7 mouse cellular contexts compared by ENCODE assay signal in genomic region chr3:95881979-95882815, GRCm38 (mm10). TPM values are rescaled to one million over a fixed set of nuclear protein-coding genes. Genes with fewer than 3 reads are reported as not detected.
A peak's percentile ranks its signal among the peaks of the same experiment; 100 is the strongest.
DNase-seq lines count a peak whose midpoint lies in the region; ATAC-seq lines count a peak whose summit lies in the region.

Gene Ciart (minus strand): TSS chr3:95882251.

- WGBS in embryonic facial prominence, embryonic 12.5 days, result under 1% methylated on average over 66 of the region's 66 CpGs
- WGBS in limb, embryonic 10.5 days, result under 1% methylated on average over 66 of the region's 66 CpGs
- WGBS in midbrain, embryonic 12.5 days, result under 1% methylated on average over 64 of the region's 66 CpGs

- peak within 1 kb of the TSS; percentile 44 for H3K4me3 ChIP-seq in embryonic facial prominence, embryonic 12.5 days
- peak within 1 kb of the TSS; percentile 64 for H3K4me3 ChIP-seq in limb, embryonic 10.5 days
- peak within 1 kb of the TSS; percentile 57 for H3K4me3 ChIP-seq in midbrain, embryonic 12.5 days

- peak; percentile 98 for ATAC-seq in embryonic facial prominence, embryonic 12.5 days (ENCODE audit: insufficient number of reproducible peaks, insufficient read depth, low FRiP score, low TSS enrichment)
- peak; percentile 100 for ATAC-seq in midbrain, embryonic 12.5 days (ENCODE audit: low FRiP score, low read depth)

- peaks cover 13% of the 10 kb centered on the region; the same call in 1 of the 2 replicates for H3K4me1 ChIP-seq in embryonic facial prominence, embryonic 12.5 days
- H3K4me1 ChIP-seq in limb, embryonic 10.5 days, result peaks cover 20% of the 10 kb centered on the region
- H3K4me1 ChIP-seq in midbrain, embryonic 12.5 days, result peaks cover 16% of the 10 kb centered on the region

- H3K9ac ChIP-seq in embryonic facial prominence, embryonic 12.5 days, result peak within 1 kb of the TSS; percentile 30
- peak within 1 kb of the TSS; percentile 51 for H3K9ac ChIP-seq in midbrain, embryonic 12.5 days (replicated peaks)

- no peaks in the 10 kb centered on the region for H3K27me3 ChIP-seq in embryonic facial prominence, embryonic 12.5 days
- H3K27me3 ChIP-seq in limb, embryonic 10.5 days (ENCODE audit: low read depth, poor library complexity, severe bottlenecking), result no peaks in the 10 kb centered on the region
- peaks cover 8% of the 10 kb centered on the region; the same call in 1 of the 2 replicates for H3K27me3 ChIP-seq in midbrain, embryonic 12.5 days

- H3K4me2 ChIP-seq in embryonic facial prominence, embryonic 12.5 days (replicated peaks), result peak within 1 kb of the TSS; percentile 99
- peak within 1 kb of the TSS; percentile 98 for H3K4me2 ChIP-seq in midbrain, embryonic 12.5 days (replicated peaks)

- H3K27ac ChIP-seq in embryonic facial prominence, embryonic 12.5 days, result no peak within 1 kb of the TSS; the same call in 1 of the 2 replicates
- H3K27ac ChIP-seq in limb, embryonic 10.5 days, result peak within 1 kb of the TSS; percentile 75
- H3K27ac ChIP-seq in midbrain, embryonic 12.5 days (replicated peaks), result no peak within 1 kb of the TSS

- DNase-seq in adrenal gland, postnatal 36 days, result peak; percentile 95 to 96
- peak; percentile 100 for DNase-seq in heart, adult 11 months
- peak; percentile 92 for DNase-seq in kidney, adult 18-20 months
- peak; percentile 94 for DNase-seq in limb, embryonic 10.5 days (ENCODE audit: low spot score)
- peak; percentile 99 for DNase-seq in skeletal muscle tissue, adult 2 months (ENCODE audit: low read depth, low spot score)

- H3K9me3 ChIP-seq in embryonic facial prominence, embryonic 12.5 days, result no peaks in the 10 kb centered on the region
- H3K9me3 ChIP-seq in limb, embryonic 10.5 days (replicated peaks), result no peaks in the 10 kb centered on the region
- H3K9me3 ChIP-seq in midbrain, embryonic 12.5 days, result no peaks in the 10 kb centered on the region

- H3K36me3 ChIP-seq in embryonic facial prominence, embryonic 12.5 days, result 0 out of 2 replicates have a peak, but pooled peaks cover under 1% of the 10 kb centered on the region
- no peaks in the 10 kb centered on the region for H3K36me3 ChIP-seq in limb, embryonic 10.5 days
- no peaks in the 10 kb centered on the region for H3K36me3 ChIP-seq in midbrain, embryonic 12.5 days

RNA-seq across cellular contexts. Expression of gene Ciart, which starts in this region (rescaled TPM):
- total RNA-seq in adrenal gland, postnatal 36 days (2021), result 1 to 10 TPM; 2.2 to 3.2 TPM
- 5.9 and 6.2 TPM in 2 replicates for polyA plus RNA-seq in embryonic facial prominence, embryonic 12.5 days (2016; fragmentation: Nextera tagmentation; extraction: Ambion mirVana)
- polyA plus RNA-seq in limb, embryonic 10.5 days (2016; fragmentation: Nextera tagmentation; extraction: Ambion mirVana), result 8.8 and 10.5 TPM in 2 replicates
- polyA plus RNA-seq in midbrain, embryonic 12.5 days (2016; fragmentation: Nextera tagmentation; extraction: Ambion mirVana), result 3.9 and 4.7 TPM in 2 replicates
